Mouse (Mus musculus) embryo, embryonic 10.5 days (tissue): ENCODE measurements at regions not wholly inside any gene's neighbourhood (a gene's known extent, or its start where the extent isn't known, plus 50 kb on each side); places are given as distances from the start of the nearest gene placed in this dataset.
"Not testable (repeated sequence)": the region's sequence is repeated elsewhere in the genome, so short reads cannot be mapped to it uniquely, and the experiment has no call there.

Source experiments
- DNase-seq: peaks from one replicate; pipeline ENCODE4 v3.0.0-alpha.2; 2015; ENCODE audit warnings: low spot score

GRCm38 (mm10) chr13:118055546-118055945 lies 330.9 kb upstream of the B430218F22Rik start:
- DNase-seq, result not testable (repeated sequence)

GRCm38 (mm10) chr13:118065518-118065917 lies 320.9 kb upstream of the B430218F22Rik start:
- no peak for DNase-seq

- no peak for DNase-seq
Measured at GRCm38 (mm10) chr13:118068038-118068437, 318.4 kb upstream of the B430218F22Rik start.

- DNase-seq, result no peak
Measured at GRCm38 (mm10) chr13:118086306-118086705, 300.1 kb upstream of the B430218F22Rik start.

GRCm38 (mm10) chr13:118086966-118087365 lies 299.5 kb upstream of the B430218F22Rik start:
- DNase-seq, result no peak

GRCm38 (mm10) chr13:118088100-118088499 lies 298.3 kb upstream of the B430218F22Rik start:
- DNase-seq, result no peak

- DNase-seq, result peak; percentile 4
Measured at GRCm38 (mm10) chr13:118095174-118095573, 291.3 kb upstream of the B430218F22Rik start.
